Mouse (Mus musculus) cerebellum, adult 18-20 months (tissue): ENCODE results near the gene Cops9.

Source experiments
- DNase-seq, 2 experiments: peaks; one replicate each; pipeline ENCODE4 v3.0.0; 2021

The Cops9 gene

DNA sequence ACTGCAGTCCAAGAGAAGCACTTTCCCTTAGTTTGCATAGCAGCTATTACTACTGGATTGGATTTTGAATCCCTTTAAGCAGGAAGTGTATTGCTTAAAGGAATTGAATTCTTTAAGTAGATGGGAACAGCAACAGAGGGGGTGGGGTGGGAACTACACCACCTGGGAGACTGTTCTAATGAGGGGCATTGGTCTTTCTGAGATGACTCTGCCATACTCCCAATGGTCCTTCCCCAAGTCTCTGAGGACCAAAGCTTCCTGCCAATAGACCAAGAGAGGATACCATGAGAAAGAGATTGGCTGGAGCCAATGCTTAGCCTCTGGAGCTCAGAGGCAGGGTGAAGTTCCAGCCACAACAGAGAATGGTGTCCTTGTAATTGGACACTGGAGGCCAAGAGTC lies 47.7 kb downstream of the Cops9 start, which contains the start of gene Olfr1411:
Gene Olfr1411, plus strand, starts transcription at position 301 of the 400 bp plus-strand sequence.
- no peak for DNase-seq
